Mouse (Mus musculus): ENCODE measurements around the gene Trak1. TPM values are rescaled to one million over a fixed set of nuclear protein-coding genes. Genes with fewer than 3 reads are reported as not detected.

Trak1 gene
- polyA plus RNA-seq, 1 experiment, result 35.9 TPM

- no peak for DNase-seq (ENCODE audit: low spot score)
Observed at GRCm38 (mm10) chr9:121346635-121347034, 49.3 kb downstream of the Trak1 start.

- no peak for DNase-seq (ENCODE audit: low spot score)
Observed at GRCm38 (mm10) chr9:121347981-121348380, 50.7 kb downstream of the Trak1 start.

DNA sequence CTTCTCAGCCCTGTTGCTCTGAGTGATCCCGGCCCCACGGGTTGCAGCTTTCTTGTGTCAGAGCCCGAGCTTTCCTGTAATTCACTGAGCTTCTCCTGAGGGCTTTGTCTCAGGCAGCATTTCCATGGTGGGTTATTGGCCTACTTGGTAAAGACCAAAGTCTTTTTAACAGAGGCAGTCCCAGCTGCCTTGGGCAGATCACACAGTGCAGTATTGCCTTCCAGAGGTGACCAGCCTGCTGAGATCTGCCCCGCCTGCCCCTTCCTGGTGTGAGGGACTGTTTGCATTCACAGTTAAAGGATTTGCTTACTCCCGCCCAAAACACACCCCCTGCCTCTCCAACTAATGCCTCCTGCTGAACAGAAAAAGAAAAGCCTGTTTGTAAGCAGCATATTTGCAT is 51.2 kb downstream of the Trak1 start:
- DNase-seq (ENCODE audit: low spot score), result no peak

DNA sequence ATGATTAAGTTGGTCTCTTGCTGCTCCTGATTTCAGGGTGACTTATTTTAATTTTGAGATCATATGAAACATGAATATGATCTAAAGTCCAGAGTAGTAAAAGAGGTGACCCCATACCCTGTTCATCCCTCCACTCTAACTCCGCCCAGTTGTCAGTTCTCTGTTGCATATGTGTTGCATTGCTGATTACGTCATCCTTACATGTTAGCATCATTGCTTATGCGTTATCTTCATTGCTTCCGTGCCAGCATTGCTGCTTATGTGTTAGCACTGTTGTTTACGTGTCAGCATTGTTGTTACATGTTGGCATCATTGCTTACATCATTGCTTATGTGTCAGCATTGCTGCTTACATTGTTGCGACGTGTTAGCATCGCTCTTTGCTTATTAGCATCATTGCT is 51.8 kb downstream of the Trak1 start:
- no peak for DNase-seq (ENCODE audit: low spot score)

GRCm38 (mm10) chr9:121350601-121351000 is 53.3 kb downstream of the Trak1 start:
- no peak for DNase-seq (ENCODE audit: low spot score)

DNA sequence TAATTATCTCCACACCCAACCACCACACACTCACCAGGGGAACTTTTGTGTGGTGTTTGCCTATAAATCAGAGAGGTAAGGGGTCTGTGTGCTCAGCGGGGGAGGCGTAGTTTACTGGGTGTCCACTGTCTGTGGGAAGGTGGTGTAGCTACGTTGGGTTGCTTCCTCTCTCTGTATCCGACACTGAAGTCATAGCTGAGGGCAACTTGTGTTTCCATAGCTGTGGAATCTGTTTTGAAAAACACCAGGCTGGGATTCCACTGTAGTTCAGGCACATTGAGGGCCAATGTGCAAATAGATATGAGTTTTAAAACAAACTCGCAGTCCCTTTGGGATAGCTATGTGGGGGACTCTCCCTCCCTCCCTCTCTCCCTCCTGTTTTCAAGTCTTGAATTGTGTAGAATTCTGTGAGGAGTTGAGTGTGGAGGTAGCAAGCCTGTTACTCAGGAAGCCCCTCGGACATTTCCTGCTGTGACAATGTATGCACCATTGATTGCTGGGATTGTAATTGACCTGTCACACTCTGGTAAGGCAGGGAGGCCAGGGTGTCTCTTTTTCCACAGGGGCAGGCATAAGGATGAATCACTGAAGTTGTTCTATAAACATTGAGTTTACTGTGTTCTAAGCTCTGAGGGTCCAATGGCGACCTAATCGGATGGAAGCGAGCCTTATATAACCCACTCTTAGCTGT is 54.2 kb downstream of the Trak1 start:
- DNase-seq (ENCODE audit: low spot score), result no peak

GRCm38 (mm10) chr9:121352131-121352606 is 54.9 kb downstream of the Trak1 start:
- no peak for DNase-seq (ENCODE audit: low spot score)

DNA sequence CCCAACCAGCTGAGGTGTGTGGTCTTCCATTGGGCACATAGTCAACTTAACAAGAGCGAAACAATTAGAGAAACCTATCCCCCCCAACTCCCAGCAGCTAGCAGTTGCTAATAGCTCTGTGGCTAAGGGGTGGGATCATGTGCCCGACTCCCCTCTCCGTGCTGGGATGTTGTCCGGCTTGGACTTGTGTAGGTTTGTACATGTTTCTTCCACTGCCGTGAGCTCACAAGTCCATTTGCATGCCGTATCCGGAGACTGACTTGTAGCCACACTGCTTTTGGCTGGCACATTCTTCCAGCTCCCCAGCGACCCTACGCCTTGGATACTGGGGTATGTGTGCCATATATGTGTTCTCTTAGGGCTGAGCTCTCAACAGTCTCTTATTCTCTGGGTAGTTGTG is 55.4 kb downstream of the Trak1 start:
- DNase-seq (ENCODE audit: low spot score), result no peak

DNA sequence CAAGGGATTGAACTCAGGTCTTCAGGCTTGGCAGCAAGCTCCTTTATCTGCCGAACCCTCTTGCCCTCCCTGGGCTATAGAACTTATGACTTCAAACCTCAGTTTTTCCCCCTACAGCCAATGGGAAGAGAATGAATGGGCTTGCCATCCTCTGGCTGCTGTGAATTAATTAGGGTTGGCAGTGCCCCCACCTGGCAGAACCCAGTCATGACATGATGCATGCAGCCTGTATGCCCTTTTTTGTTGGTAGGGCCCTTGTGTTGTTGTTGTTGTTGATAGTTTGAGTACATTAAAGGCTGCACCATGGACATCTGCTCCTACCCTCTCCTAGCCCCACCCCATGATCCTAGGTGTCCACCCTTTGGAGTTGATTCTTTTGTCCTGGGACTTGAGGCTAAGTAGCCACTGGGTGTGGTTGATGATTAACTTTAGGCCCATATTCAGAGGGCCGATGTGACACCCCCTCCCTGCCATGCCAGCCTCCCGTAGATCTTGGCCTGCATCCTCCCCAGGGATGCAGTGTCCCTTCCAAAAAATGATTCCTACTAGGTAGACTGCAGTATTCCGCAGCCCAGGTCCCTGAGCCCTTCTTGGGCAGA is 57.6 kb downstream of the Trak1 start:
- no peak for DNase-seq (ENCODE audit: low spot score)

GRCm38 (mm10) chr9:121355431-121356141 is 58.3 kb downstream of the Trak1 start:
- no peak for DNase-seq (ENCODE audit: low spot score)

DNA sequence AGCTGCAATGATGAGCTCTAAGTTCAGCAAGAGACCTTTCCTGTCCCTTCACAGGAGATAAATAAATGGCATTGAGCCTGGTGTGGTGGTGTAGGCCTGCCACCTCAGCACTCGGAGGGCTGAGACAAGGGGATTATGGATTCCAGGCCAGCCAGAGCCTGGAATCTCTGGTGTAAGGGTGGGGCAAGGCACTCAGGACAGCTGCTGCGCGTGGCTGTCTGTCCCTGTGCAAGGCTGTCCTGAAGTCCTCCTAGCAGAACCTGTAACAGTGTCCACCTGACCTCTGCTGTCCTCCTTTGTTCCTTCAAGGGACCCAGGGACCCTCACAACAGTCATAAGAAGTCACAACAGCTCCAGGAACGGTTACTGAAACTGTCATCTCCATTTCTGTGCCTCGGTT is 59.8 kb downstream of the Trak1 start:
- no peak for DNase-seq (ENCODE audit: low spot score)

DNA sequence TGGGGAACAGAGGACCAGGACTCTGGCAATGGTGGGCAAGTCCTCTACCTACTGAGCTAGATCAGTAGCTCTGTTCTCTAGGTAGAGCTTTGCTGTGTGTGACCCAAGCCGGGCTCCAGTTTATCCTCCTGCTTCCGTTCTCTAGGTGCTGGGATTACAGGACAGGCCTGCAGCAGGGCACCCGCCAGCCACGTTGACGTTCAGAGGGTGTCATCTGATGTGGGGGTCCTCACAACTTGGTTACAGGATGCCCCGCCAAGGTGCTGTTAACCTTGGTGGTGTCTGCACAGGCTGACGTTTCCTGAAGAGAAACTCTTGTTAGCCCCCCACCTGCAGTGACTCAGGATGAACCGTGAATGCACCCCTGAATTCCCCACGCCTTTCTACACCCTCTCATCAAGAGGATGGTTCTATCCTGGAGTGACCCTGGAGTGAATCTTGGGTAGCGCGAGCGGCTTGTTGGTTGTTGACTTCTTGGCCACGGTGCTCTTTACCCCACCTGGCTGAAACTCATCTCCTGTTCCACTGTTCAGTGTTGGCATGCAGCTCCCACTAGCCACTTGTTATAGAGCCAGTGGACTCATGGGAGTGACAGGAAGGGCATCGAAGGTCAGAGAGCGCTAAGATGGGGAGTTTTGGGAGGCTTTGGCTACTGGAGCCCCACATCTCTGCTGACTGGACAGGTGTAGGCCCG is 60.4 kb downstream of the Trak1 start:
- DNase-seq (ENCODE audit: low spot score), result no peak

- no peak for DNase-seq (ENCODE audit: low spot score)
Observed at GRCm38 (mm10) chr9:121358418-121358817, 61.1 kb downstream of the Trak1 start.

GRCm38 (mm10) chr9:121359266-121359972 is 62.1 kb downstream of the Trak1 start:
- no peak for DNase-seq (ENCODE audit: low spot score)

- DNase-seq (ENCODE audit: low spot score), result no peak
Observed at GRCm38 (mm10) chr9:121360327-121360954, 63.1 kb downstream of the Trak1 start.

- no peak for DNase-seq (ENCODE audit: low spot score)
Observed at GRCm38 (mm10) chr9:121361010-121361409, 63.7 kb downstream of the Trak1 start.

DNA sequence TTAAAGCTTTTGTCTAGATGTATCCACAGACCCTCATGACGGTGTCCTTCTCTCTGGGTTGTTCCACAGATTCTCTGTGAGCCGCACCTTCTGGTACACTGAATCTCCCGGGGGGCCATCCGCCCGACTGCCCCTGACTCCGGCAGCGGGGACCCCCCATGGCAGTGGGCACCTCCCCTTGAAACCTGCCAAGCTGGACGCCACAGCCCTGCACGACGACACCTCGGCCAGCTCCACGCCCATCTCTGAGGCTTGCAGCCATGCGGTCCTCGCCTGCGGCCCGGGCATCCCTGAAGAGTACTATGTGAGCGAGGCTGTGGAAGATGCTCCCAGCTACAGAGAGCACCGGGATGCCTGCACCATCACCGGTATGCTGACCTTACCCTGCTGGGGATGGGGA is 66.6 kb downstream of the Trak1 start:
- no peak for DNase-seq (ENCODE audit: low spot score)

GRCm38 (mm10) chr9:121366135-121366863 is 69.0 kb downstream of the Trak1 start:
- no peak for DNase-seq (ENCODE audit: low spot score)

DNA sequence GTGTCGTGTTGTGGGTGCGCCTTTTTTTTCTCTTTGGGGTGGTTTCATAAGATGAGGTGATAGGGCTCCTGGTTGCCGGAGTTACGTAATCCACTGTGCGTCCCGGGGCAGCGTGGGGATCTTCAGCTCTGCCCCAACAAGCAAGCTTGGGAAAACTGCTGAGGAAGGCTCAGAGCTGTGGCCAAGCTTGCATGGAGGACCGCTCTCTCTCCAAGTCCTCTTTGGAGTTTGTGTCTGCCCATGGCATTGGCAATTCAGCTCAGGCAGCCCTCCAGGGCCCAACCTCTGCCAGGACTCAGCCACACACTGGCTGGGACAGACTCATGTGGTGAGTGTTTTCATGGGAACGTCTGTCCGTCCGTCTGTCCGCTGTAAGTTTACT is 69.6 kb downstream of the Trak1 start:
- no peak for DNase-seq (ENCODE audit: low spot score)

- no peak for DNase-seq (ENCODE audit: low spot score)
Observed at GRCm38 (mm10) chr9:121369573-121369972, 72.3 kb downstream of the Trak1 start.

All from urinary bladder, adult 2 months (tissue).